Mouse (Mus musculus) ES-Bruce4 (cell line): Measurements from ENCODE around the gene Cd24a.

ENCODE experiments used
- CTCF ChIP-seq: IDR thresholded peaks from one replicate; pipeline ENCODE4 v1.8.1; 2011; ENCODE audit warnings: low read depth, low read length
- EP300 ChIP-seq: IDR thresholded peaks from 2 replicates; pipeline ENCODE4 v1.6.1; 2011; ENCODE audit warnings: low read depth, low read length; ENCODE audit not compliant: insufficient read depth
- POLR2A ChIP-seq: IDR thresholded peaks from one replicate; pipeline ENCODE4 v1.8.1; 2011; ENCODE audit warnings: low read length; ENCODE audit not compliant: insufficient read depth

DNA sequence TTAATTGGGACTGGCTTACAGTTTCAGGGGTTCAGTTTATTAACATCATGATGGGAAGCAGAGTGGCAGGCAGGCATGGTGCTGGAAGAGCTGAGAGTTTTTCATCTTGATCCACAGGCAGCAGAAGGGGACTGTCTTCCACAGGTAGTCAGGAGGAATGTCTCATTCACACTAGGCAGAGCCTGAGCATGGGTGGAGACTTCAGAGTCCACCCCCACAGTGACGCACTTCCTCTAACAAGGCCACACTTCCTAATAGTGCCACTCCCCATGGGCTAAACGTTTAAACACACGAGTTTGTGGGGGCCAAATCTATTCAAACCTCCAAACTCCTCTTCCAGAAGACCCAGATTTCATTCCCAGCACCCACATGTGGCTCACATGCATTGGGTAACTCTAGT, 16.8 kb downstream of the Cd24a start:
- TF ChIP-seq CTCF (no peak), EP300 (no peak), POLR2A (no peak)
